Mouse (Mus musculus): ENCODE data around the gene Lamb2. TPM values are rescaled to one million over a fixed set of nuclear protein-coding genes. Genes with fewer than 3 reads are reported as not detected.

Gene Lamb2
- total and polyA plus RNA-seq, 3 experiments: 0.58 to 0.84 TPM; not detected in 1

- H3K4me1 ChIP-seq (ENCODE audit: control insufficient read depth in 1 of 2, insufficient read depth in 2 of 2, low read length in 2 of 2): peaks cover 4 to 9% of the 10 kb centered on the region in 2 experiments
Observed at GRCm38 (mm10) chr9:108489702-108490558, 10.4 kb downstream of the Lamb2 start.

DNA sequence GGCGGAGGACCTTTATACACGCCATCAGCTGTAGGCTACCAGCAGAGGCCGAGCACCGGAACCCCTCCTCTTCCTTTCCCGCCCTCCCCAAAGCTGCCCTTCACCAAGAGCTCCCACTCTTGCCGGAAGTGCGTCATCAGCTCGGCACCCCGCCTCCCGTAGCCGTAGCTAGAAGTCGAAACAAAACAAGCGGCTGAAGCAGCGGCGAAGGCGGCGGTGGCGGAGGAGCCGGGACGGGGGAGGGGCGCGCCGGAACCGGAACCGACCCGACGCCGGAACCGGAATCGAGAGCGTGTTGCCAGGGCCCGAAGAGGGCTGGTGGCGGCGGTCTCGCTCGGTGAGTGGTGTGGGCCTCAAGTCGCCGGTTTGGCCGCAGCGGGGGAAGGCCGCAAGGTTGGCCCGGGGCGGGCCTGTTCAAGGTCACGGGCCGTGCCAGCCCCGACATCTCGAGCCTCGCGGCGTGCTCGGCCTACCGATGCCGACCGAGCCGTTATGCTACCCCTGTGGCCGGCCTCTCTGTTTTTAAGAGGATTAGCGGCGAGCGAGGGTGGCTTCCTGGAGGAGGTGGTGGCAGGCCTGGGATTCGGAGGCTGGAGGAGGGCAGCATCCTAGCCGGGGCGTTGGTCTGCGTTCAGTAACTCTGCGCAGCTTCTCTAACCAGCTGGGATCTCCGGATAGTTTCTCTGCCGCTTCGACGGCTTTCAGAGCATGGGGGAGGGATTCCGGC, 11.2 kb downstream of the Lamb2 start, which contains the start of gene Usp19:
TSS of gene Usp19 (plus strand) at position 44 of the 727 bp plus-strand sequence.
- no peaks in the 10 kb centered on the region for H3K9me3 ChIP-seq (replicated peaks; ENCODE audit: insufficient read depth, low read length)
- peaks cover 4 to 9% of the 10 kb centered on the region in 2 experiments for H3K4me1 ChIP-seq (ENCODE audit: control insufficient read depth in 1 of 2, insufficient read depth in 2 of 2, low read length in 2 of 2)
- H3K27ac ChIP-seq (ENCODE audit: control insufficient read depth, low read depth, low read length): peak within 1 kb of the TSS; percentile 91
- peak within 1 kb of the TSS; percentile 95 for H3K9ac ChIP-seq (ENCODE audit: control insufficient read depth, low read depth, low read length, poor library complexity, severe bottlenecking)
- H3K36me3 ChIP-seq (ENCODE audit: control insufficient read depth in 1 of 2, insufficient read depth in 2 of 2, low read length in 2 of 2): peaks cover 5 to 17% of the 10 kb centered on the region in 2 experiments; a peak in 3 of 4 replicates
- H3K4me3 ChIP-seq (ENCODE audit: control insufficient read depth in 1 of 2, insufficient read depth in 1 of 2, low read depth in 2 of 2, low read length in 2 of 2): peak within 1 kb of the TSS; percentile 92 to 93
- H3K27me3 ChIP-seq (ENCODE audit: control insufficient read depth in 1 of 2, insufficient read depth in 2 of 2, low read length in 2 of 2): no peaks in the 10 kb centered on the region
- peaks cover 23% of the 10 kb centered on the region for H3K79me2 ChIP-seq (ENCODE audit: control insufficient read depth, insufficient read depth, low read length, poor library complexity)
- DNase-seq (ENCODE audit: low read depth, low spot score): peak; percentile 98
- no peak for TF ChIP-seq ZC3H11A (IDR thresholded peaks at IDR 0.05; ENCODE audit: low read depth, low read length)
- TF ChIP-seq CHD2 (IDR thresholded peaks at IDR 0.05; ENCODE audit: low read length): no peak
- no peak for TF ChIP-seq CTCF (IDR thresholded peaks at IDR 0.05 in 2 of 3, conservative IDR thresholded peaks at IDR 0.05 in 1 of 3; ENCODE audit: control insufficient read depth in 1 of 3, insufficient read depth in 1 of 3, low read depth in 2 of 3, low read length in 3 of 3, poor library complexity in 1 of 3, severe bottlenecking in 1 of 3)
- TF ChIP-seq TAL1 (IDR thresholded peaks at IDR 0.05; ENCODE audit: low read length): no peak
- TF ChIP-seq TBP (IDR thresholded peaks at IDR 0.05; ENCODE audit: low read depth, low read length): 0 out of 2 replicates have a peak, but pooled peaks have one; percentile 48
- TF ChIP-seq MXI1 (IDR thresholded peaks at IDR 0.05; ENCODE audit: low read depth, low read length): peak; percentile 26; the same call in 1 of the 2 replicates
- peak; percentile 62 for TF ChIP-seq SIN3A (IDR thresholded peaks at IDR 0.05; ENCODE audit: low read length)
- TF ChIP-seq TCF12 (IDR thresholded peaks at IDR 0.05; ENCODE audit: low read depth, low read length): peak; percentile 13; the same call in 1 of the 2 replicates
- TF ChIP-seq ETS1 (IDR thresholded peaks at IDR 0.05; ENCODE audit: low read depth, low read length): peak; percentile 46
- TF ChIP-seq ELF1 (IDR thresholded peaks at IDR 0.05; ENCODE audit: low read depth, low read length): peak; percentile 76
- no peak for TF ChIP-seq MEF2A (IDR thresholded peaks at IDR 0.05; ENCODE audit: extremely low read depth, insufficient replicate concordance, low read depth, low read length, poor library complexity, severe bottlenecking)
- TF ChIP-seq ZNF384 (IDR thresholded peaks at IDR 0.05; ENCODE audit: low read depth, low read length): no peak
- TF ChIP-seq POLR2AphosphoS2 (IDR thresholded peaks at IDR 0.05; ENCODE audit: low read length): no peak; the same call in none of the 2 replicates
- no peak for TF ChIP-seq CHD1 (IDR thresholded peaks at IDR 0.05; ENCODE audit: low read depth, low read length)
- TF ChIP-seq BHLHE40 (IDR thresholded peaks at IDR 0.05; ENCODE audit: borderline replicate concordance, low read depth, low read length): no peak
- TF ChIP-seq ZMIZ1 (IDR thresholded peaks at IDR 0.05; ENCODE audit: low read depth, low read length): no peak
- no peak for TF ChIP-seq EP300 (IDR thresholded peaks at IDR 0.05; ENCODE audit: low read depth in 1 of 2, low read length in 2 of 2)
- no peak for TF ChIP-seq USF1 (IDR thresholded peaks at IDR 0.05; ENCODE audit: low read depth, low read length)
- no peak for TF ChIP-seq POLR2AphosphoS5 (IDR thresholded peaks at IDR 0.05; ENCODE audit: borderline replicate concordance, low read depth, low read length)
- TF ChIP-seq NELFE (IDR thresholded peaks at IDR 0.05; ENCODE audit: low read depth, low read length): peak; percentile 65
- TF ChIP-seq MAFK (IDR thresholded peaks at IDR 0.05; ENCODE audit: borderline replicate concordance, low read depth, low read length): no peak
- no peak for TF ChIP-seq ZKSCAN1 (IDR thresholded peaks at IDR 0.05; ENCODE audit: low read depth, low read length)
- TF ChIP-seq NRF1 (IDR thresholded peaks at IDR 0.05; ENCODE audit: insufficient read depth, low read depth, low read length, poor library complexity, severe bottlenecking): peak; percentile 32; the same call in 1 of the 2 replicates
- TF ChIP-seq HCFC1 (IDR thresholded peaks at IDR 0.05; ENCODE audit: low read depth, low read length): peak; percentile 90
- TF ChIP-seq MYC (IDR thresholded peaks at IDR 0.05; ENCODE audit: low read depth, low read length): no peak
- TF ChIP-seq KAT2A (conservative IDR thresholded peaks at IDR 0.05; ENCODE audit: low read depth, low read length): no peak; the same call in 1 of the 2 replicates
- peak; percentile 34 to 75; a peak in 2 of 4 replicates for TF ChIP-seq POLR2A (IDR thresholded peaks at IDR 0.05; ENCODE audit: control insufficient read depth in 1 of 2, insufficient read depth in 1 of 2, low read depth in 1 of 2, low read length in 2 of 2, poor library complexity in 1 of 2)

More at GRCm38 (mm10) chr9:108489702-108490558, 10.4 kb downstream of the Lamb2 start:
- Histone ChIP-seq H3K27me3 (ENCODE audit: control insufficient read depth in 1 of 2, insufficient read depth in 2 of 2, low read length in 2 of 2) (no peaks in the 10 kb centered on the region), H3K4me3 (ENCODE audit: control insufficient read depth in 1 of 2, insufficient read depth in 1 of 2, low read depth in 2 of 2, low read length in 2 of 2) (peak overlapping the region; percentile 92 to 93), H3K27ac (ENCODE audit: control insufficient read depth, low read depth, low read length) (peak overlapping the region; percentile 91), H3K79me2 (ENCODE audit: control insufficient read depth, insufficient read depth, low read length, poor library complexity) (peaks cover 23% of the 10 kb centered on the region), H3K36me3 (ENCODE audit: control insufficient read depth in 1 of 2, insufficient read depth in 2 of 2, low read length in 2 of 2) (peaks cover 5 to 14% of the 10 kb centered on the region in 2 experiments; a peak in 3 of 4 replicates), H3K9ac (ENCODE audit: control insufficient read depth, low read depth, low read length, poor library complexity, severe bottlenecking) (peak overlapping the region; percentile 95), H3K9me3 (replicated peaks; ENCODE audit: insufficient read depth, low read length) (no peaks in the 10 kb centered on the region)
- no peak for DNase-seq (ENCODE audit: low read depth, low spot score)
- no peak for TF ChIP-seq ZC3H11A (IDR thresholded peaks at IDR 0.05; ENCODE audit: low read depth, low read length)

Measured in MEL (cell line).